Mouse (Mus musculus): Measurements from ENCODE around the gene Adarb2. TPM values are rescaled to one million over a fixed set of nuclear protein-coding genes. Genes with fewer than 3 reads are reported as not detected.

Adarb2 gene
- 0.29 and 0.64 TPM in 2 replicates for polyA plus RNA-seq (2015; fragmentation: Nextera tagmentation; extraction: Ambion mirVana)

DNA sequence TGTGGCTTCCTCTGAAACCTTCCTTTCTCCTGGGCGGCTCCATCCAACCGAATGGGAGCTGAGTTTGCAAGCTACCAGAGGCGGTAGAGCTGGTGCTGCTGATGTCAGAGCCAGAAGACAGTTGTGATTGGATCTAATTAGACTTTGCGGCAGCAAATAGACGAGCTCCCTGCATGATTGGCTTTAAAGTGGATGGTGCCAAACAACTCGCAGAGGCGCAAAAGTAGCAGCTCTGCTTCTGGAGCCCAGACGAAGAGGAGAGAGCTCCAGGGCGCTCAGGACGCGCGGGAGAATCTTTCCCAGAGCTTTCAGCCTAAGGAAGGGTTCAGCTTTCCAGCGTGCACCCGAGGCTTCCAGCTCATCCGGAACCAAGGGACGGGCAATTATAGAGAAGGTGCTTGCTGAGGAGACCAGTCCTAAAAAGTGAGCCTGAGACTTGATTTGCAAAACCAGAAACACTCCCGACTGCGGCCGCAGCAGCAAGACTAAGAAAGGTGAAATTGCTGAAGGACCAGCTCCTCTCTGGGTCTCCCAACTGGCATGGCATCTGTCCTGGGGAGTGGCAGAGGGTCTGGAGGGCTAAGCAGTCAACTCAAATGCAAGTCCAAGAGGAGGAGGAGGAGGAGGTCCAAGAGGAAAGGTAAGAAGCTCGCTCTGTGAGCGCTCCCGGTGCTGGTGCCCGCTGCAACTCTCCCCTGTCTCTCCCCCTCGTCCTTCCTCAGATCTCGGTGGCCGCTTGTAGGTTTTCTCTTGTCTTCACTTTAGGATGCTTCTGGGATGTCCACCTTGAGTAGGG lies at the start of gene Adarb2:
Gene Adarb2, plus strand, starts transcription at position 186 of the 796 bp plus-strand sequence.
- peak within 1 kb of the TSS; percentile 49 for H3K4me2 ChIP-seq (ENCODE audit: low read depth, low read length)
- H3K4me3 ChIP-seq (ENCODE audit: low read length), result peak within 1 kb of the TSS; percentile 12
- ATAC-seq (ENCODE audit: low read depth), result peak; percentile 41; the same call in 1 of the 2 replicates
- no peak within 1 kb of the TSS for H3K27ac ChIP-seq (ENCODE audit: low read length)
- H3K9me3 ChIP-seq (ENCODE audit: control insufficient read depth, low read length), result no peaks in the 10 kb centered on the region
- H3K9ac ChIP-seq (ENCODE audit: low read length), result 0 out of 2 replicates have a peak within 1 kb of the TSS, but pooled peaks have one; percentile 17
- no peaks in the 10 kb centered on the region for H3K4me1 ChIP-seq (replicated peaks; ENCODE audit: control insufficient read depth, insufficient read depth, low read length)
- no peaks in the 10 kb centered on the region for H3K36me3 ChIP-seq (ENCODE audit: control insufficient read depth, insufficient read depth, low read length)
- WGBS, result 1% methylated on average over 26 of the region's 26 CpGs
- H3K27me3 ChIP-seq (ENCODE audit: control insufficient read depth, insufficient read depth, low read depth, low read length), result peaks cover 8% of the 10 kb centered on the region; the same call in 1 of the 2 replicates

DNA sequence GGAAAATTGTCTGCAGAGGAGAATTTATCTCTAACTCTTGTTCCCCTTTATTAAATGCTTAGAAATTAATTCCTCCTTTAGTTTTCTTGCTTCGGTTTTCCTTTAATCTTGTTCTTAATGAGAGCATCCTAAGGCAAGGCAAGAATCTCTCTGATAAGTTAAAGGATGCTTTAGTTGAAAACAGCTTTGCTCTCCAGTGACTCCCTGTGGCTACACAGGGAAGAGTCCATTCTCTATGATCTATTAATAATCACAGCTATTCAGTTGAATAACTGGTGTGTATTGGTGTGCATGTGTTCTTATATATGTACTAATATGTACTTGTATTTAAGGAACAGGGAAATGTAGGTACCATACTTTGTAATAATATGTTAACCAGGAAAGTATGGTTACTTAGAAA lies 28.9 kb upstream of the Adarb2 start:
- Histone ChIP-seq H3K4me3 (ENCODE audit: low read length) (no peak overlapping the region), H3K27ac (ENCODE audit: low read length) (no peak overlapping the region), H3K9me3 (ENCODE audit: control insufficient read depth, low read length) (no peaks in the 10 kb centered on the region), H3K27me3 (ENCODE audit: control insufficient read depth, insufficient read depth, low read depth, low read length) (no peaks in the 10 kb centered on the region), H3K4me2 (ENCODE audit: low read depth, low read length) (no peak overlapping the region), H3K4me1 (replicated peaks; ENCODE audit: control insufficient read depth, insufficient read depth, low read length) (no peaks in the 10 kb centered on the region), H3K9ac (ENCODE audit: low read length) (no peak overlapping the region), H3K36me3 (ENCODE audit: control insufficient read depth, insufficient read depth, low read length) (no peaks in the 10 kb centered on the region)
- WGBS, result 75% methylated on average over 1 of the region's 1 CpGs
- ATAC-seq (ENCODE audit: low read depth), result no peak

DNA sequence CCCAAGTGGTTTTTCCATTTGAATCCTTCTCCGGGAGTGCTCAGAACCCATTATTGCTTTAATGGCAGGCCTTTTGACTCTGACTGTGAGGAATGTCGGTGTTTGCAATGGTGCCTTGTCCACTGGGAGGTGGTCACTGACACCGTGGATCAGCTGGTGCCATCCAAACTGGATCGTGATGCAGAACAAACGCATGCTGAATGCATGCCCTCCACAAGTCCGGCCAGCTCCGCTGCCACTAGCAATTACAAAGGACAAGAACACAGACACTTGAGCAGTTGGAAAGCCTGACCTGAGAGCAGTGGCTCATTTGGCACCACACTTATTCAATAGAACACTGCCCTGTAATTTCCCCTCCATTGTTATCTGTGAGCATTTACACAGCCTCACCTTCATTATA lies 10.7 kb upstream of the Adarb2 start:
- ATAC-seq (ENCODE audit: low read depth), result no peak
- Histone ChIP-seq H3K9me3 (ENCODE audit: control insufficient read depth, low read length) (no peaks in the 10 kb centered on the region), H3K4me3 (ENCODE audit: low read length) (no peak overlapping the region), H3K36me3 (ENCODE audit: control insufficient read depth, insufficient read depth, low read length) (no peaks in the 10 kb centered on the region), H3K27ac (ENCODE audit: low read length) (no peak overlapping the region), H3K4me1 (replicated peaks; ENCODE audit: control insufficient read depth, insufficient read depth, low read length) (no peaks in the 10 kb centered on the region), H3K9ac (ENCODE audit: low read length) (no peak overlapping the region), H3K27me3 (ENCODE audit: control insufficient read depth, insufficient read depth, low read depth, low read length) (no peaks in the 10 kb centered on the region), H3K4me2 (ENCODE audit: low read depth, low read length) (no peak overlapping the region)
- WGBS, result 78% methylated on average over 7 of the region's 7 CpGs

DNA sequence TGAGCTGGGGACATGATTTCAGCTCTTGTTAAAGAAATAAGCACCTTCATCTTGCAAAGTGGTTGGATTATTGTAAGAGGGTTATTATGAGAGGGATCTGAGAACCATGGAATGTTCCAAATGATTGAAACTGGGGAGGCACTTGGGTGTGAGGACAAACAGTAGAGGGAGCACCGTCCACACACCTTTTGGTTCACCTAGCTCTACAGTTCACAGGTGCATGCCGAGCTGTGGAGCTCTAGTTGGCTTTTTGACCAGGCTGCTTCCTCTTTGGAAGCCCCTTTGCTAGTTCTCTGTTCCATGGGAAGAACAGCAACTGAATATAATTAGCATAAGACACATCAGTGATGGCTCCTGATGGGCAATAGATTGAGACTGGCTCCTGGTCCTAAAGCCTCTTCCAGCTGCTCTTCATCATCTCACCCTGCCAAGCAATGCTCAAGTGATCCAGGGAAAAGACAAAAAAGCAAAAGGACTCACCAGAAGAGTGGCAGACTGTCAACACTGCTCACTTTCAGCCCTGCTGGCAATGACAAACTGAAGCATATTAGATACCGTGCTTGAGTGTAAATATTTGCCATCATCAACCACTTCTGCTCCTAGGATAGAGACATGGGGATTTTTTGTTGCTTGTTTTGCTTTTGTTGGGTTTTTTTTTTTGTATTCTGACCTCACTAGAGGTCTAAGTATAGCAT lies 3.3 kb upstream of the Adarb2 start:
- ATAC-seq (ENCODE audit: low read depth), result no peak
- no peak overlapping the region for H3K9ac ChIP-seq (ENCODE audit: low read length)
- no peaks in the 10 kb centered on the region for H3K36me3 ChIP-seq (ENCODE audit: control insufficient read depth, insufficient read depth, low read length)
- no peak overlapping the region for H3K4me3 ChIP-seq (ENCODE audit: low read length)
- H3K4me2 ChIP-seq (ENCODE audit: low read depth, low read length), result no peak overlapping the region
- H3K4me1 ChIP-seq (replicated peaks; ENCODE audit: control insufficient read depth, insufficient read depth, low read length), result no peaks in the 10 kb centered on the region
- no peaks in the 10 kb centered on the region for H3K9me3 ChIP-seq (ENCODE audit: control insufficient read depth, low read length)
- no peak overlapping the region for H3K27ac ChIP-seq (ENCODE audit: low read length)
- 37% methylated on average over 3 of the region's 3 CpGs for WGBS
- peaks cover 8% of the 10 kb centered on the region; the same call in 1 of the 2 replicates for H3K27me3 ChIP-seq (ENCODE audit: control insufficient read depth, insufficient read depth, low read depth, low read length)

DNA sequence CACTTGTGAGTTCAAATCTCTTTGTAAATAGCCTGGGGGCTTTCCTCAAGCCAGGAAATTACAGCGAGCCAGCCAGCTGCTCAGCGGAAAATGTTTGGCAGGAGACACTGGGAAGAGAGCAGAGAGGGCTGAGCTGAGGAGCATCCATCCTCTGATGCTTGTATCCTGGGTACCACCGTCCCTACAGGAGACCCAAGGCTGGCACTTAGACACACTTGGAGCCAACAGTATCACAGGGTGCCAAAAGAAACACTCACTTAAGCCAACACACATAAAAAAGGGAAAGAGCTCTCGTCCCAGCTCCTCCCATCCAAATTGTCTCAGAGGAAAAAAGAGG lies 779 bp downstream of the Adarb2 start:
- Histone ChIP-seq H3K4me2 (ENCODE audit: low read depth, low read length) (peak overlapping the region; percentile 49), H3K9ac (ENCODE audit: low read length) (no peak overlapping the region), H3K36me3 (ENCODE audit: control insufficient read depth, insufficient read depth, low read length) (no peaks in the 10 kb centered on the region), H3K4me1 (replicated peaks; ENCODE audit: control insufficient read depth, insufficient read depth, low read length) (no peaks in the 10 kb centered on the region), H3K27me3 (ENCODE audit: control insufficient read depth, insufficient read depth, low read depth, low read length) (peaks cover 8% of the 10 kb centered on the region; the same call in 1 of the 2 replicates), H3K9me3 (ENCODE audit: control insufficient read depth, low read length) (no peaks in the 10 kb centered on the region), H3K4me3 (ENCODE audit: low read length) (peak overlapping the region; percentile 12), H3K27ac (ENCODE audit: low read length) (no peak overlapping the region)
- 1% methylated on average over 4 of the region's 4 CpGs for WGBS
- ATAC-seq (ENCODE audit: low read depth), result no peak

DNA sequence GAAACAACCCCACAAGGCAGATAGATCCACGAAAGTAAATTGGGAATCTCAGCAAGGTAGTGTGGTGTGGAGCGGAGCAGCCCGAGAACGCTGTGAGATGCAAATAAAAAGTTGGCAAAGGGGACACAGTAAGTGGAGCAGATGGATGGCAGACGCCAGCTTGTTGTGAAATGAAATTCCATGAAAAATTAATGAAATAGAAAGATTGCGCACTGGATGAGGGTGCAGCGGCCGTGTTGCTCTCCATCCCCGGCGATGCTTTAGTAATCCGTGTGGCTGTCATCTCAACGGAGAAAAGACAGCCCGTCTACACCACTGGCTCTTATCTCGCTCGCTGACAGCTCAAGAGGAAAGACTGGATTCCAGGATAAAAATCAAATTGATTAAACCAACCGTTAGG lies 4.7 kb downstream of the Adarb2 start:
- Histone ChIP-seq H3K4me2 (ENCODE audit: low read depth, low read length) (no peak overlapping the region), H3K36me3 (ENCODE audit: control insufficient read depth, insufficient read depth, low read length) (no peaks in the 10 kb centered on the region), H3K4me3 (ENCODE audit: low read length) (no peak overlapping the region), H3K9me3 (ENCODE audit: control insufficient read depth, low read length) (no peaks in the 10 kb centered on the region), H3K27me3 (ENCODE audit: control insufficient read depth, insufficient read depth, low read depth, low read length) (peaks cover 8% of the 10 kb centered on the region; the same call in 1 of the 2 replicates), H3K9ac (ENCODE audit: low read length) (no peak overlapping the region), H3K27ac (ENCODE audit: low read length) (no peak overlapping the region), H3K4me1 (replicated peaks; ENCODE audit: control insufficient read depth, insufficient read depth, low read length) (no peaks in the 10 kb centered on the region)
- WGBS, result 43% methylated on average over 16 of the region's 16 CpGs
- no peak for ATAC-seq (ENCODE audit: low read depth)

DNA sequence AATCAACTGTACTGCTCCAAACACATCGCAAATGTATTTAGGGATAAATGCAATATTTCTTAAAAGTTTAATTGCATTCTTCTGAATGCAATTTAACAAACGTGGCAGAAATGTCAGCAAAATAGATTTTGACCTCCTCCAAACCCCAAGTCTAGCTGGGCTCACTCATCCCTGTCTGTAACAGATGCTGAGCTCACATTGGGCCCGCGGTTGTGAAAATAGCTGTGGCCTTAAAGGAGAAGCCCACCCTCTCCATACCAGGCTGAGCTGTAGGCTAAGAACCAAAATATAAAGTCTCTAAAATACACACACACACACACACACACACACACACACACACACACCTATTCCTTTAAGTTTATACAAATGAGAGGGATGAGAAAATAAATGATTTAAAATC lies 8.1 kb downstream of the Adarb2 start:
- Histone ChIP-seq H3K9ac (ENCODE audit: low read length) (no peak overlapping the region), H3K4me3 (ENCODE audit: low read length) (no peak overlapping the region), H3K4me2 (ENCODE audit: low read depth, low read length) (no peak overlapping the region), H3K36me3 (ENCODE audit: control insufficient read depth, insufficient read depth, low read length) (no peaks in the 10 kb centered on the region), H3K27ac (ENCODE audit: low read length) (no peak overlapping the region), H3K27me3 (ENCODE audit: control insufficient read depth, insufficient read depth, low read depth, low read length) (no peaks in the 10 kb centered on the region), H3K4me1 (replicated peaks; ENCODE audit: control insufficient read depth, insufficient read depth, low read length) (no peaks in the 10 kb centered on the region), H3K9me3 (ENCODE audit: control insufficient read depth, low read length) (no peaks in the 10 kb centered on the region)
- 76% methylated on average over 4 of the region's 4 CpGs for WGBS
- ATAC-seq (ENCODE audit: low read depth), result no peak

DNA sequence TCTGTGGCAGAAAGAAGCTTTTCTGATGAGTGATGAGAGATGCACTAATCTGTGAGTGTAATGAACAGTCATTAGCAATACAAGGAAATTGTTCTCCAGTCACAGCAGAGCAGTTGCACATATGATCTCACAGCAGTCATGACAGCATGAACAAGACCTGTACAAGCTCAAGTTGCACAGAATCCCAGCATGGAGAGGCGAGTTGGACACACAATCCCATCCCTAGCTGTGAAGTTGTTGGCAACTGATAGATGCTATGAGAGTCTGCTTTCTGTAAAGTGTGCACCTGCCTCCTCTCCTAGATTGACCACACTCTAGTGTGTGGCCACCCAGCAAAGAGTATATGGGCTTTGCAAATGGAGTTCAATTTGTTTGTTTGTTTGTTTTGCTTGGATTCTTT lies 36.2 kb downstream of the Adarb2 start:
- 56% methylated on average over 1 of the region's 1 CpGs for WGBS
- ATAC-seq (ENCODE audit: low read depth), result no peak
- no peaks in the 10 kb centered on the region for H3K4me1 ChIP-seq (replicated peaks; ENCODE audit: control insufficient read depth, insufficient read depth, low read length)
- no peaks in the 10 kb centered on the region for H3K27me3 ChIP-seq (ENCODE audit: control insufficient read depth, insufficient read depth, low read depth, low read length)
- no peak overlapping the region for H3K9ac ChIP-seq (ENCODE audit: low read length)
- H3K36me3 ChIP-seq (ENCODE audit: control insufficient read depth, insufficient read depth, low read length), result no peaks in the 10 kb centered on the region
- no peak overlapping the region for H3K4me2 ChIP-seq (ENCODE audit: low read depth, low read length)
- no peak overlapping the region for H3K4me3 ChIP-seq (ENCODE audit: low read length)
- no peaks in the 10 kb centered on the region for H3K9me3 ChIP-seq (ENCODE audit: control insufficient read depth, low read length)
- no peak overlapping the region for H3K27ac ChIP-seq (ENCODE audit: low read length)

DNA sequence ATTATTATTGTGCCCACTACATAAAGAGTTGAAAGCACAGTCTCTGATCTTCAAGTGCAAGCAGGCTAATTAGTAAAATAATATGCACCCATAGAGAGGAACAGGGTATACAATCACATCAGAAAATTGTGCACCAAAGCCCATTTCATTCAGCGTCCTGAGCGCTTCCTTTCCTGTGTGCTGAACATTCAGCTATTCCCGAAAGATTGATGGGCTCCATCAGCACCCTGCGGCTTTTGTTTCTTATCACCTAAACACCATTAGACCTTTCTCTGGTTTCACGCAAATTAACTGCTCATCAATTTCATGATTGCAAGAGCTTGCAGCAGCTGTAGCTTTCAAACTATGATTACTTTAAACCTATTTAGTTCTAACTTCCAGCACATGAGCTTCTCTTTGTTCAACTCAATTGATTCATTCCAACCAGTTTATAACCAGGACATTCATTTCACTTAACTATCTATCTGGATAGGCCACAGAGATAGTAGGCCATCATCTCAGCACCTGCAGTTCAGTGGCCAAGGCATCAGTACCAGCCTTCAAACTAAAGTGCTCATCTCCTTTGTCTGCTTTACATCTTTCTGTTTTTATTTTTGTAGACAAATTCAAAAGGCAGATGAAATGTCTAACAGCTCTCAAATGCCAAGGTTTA lies 45.5 kb downstream of the Adarb2 start:
- Histone ChIP-seq H3K27ac (ENCODE audit: low read length) (no peak overlapping the region), H3K27me3 (ENCODE audit: control insufficient read depth, insufficient read depth, low read depth, low read length) (no peaks in the 10 kb centered on the region), H3K9me3 (ENCODE audit: control insufficient read depth, low read length) (no peaks in the 10 kb centered on the region), H3K9ac (ENCODE audit: low read length) (no peak overlapping the region), H3K4me2 (ENCODE audit: low read depth, low read length) (no peak overlapping the region), H3K4me3 (ENCODE audit: low read length) (no peak overlapping the region), H3K36me3 (ENCODE audit: control insufficient read depth, insufficient read depth, low read length) (no peaks in the 10 kb centered on the region), H3K4me1 (replicated peaks; ENCODE audit: control insufficient read depth, insufficient read depth, low read length) (no peaks in the 10 kb centered on the region)
- WGBS, result 23% methylated on average over 5 of the region's 5 CpGs
- ATAC-seq (ENCODE audit: low read depth), result no peak
